Mouse (Mus musculus): ENCODE data around the gene Ppwd1.

The Ppwd1 gene

DNA sequence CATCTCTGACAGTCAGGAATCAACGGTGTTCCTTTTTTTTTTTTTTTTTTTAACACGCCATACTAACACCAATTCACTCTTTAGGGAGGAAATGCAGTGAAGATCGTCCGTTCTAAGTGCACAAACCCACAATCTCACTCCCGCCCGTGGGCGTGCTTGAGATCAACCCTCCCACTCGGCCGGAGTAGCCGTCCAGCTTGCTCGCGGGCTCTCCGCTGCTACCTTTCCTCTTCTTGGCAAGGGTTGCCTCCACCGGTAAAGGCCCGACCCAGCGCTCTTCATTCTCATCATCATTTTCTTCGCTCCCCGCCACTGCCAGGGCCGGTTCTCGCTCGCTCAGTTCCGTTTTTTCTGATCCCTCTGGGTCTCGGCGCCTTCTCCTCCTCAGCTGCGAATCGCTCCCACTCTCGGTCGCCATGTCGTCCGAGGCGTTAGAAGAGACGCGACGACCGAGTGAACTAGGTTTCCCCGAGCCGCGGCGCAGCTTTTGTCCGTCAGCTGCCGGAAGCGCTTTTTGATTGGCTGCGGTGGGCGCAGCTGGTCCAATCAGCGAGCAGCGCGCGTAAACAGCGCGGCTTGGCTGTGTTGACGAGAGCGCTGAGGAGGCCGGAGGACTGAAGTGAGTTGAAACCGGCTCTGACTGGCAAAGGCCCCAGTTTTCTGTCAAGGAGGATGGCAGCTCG is at the start of gene Ppwd1, which contains the start of gene Cenpk:
TSS of gene Ppwd1 (minus strand) at position 460 of the 683 bp plus-strand sequence.
TSS of gene Cenpk (plus strand) at position 228 of the 683 bp plus-strand sequence.
- no peak; the same call in 1 of the 2 replicates for TF ChIP-seq GATA4 (IDR thresholded peaks at IDR 0.05; ENCODE audit: insufficient replicate concordance, low read length)

DNA sequence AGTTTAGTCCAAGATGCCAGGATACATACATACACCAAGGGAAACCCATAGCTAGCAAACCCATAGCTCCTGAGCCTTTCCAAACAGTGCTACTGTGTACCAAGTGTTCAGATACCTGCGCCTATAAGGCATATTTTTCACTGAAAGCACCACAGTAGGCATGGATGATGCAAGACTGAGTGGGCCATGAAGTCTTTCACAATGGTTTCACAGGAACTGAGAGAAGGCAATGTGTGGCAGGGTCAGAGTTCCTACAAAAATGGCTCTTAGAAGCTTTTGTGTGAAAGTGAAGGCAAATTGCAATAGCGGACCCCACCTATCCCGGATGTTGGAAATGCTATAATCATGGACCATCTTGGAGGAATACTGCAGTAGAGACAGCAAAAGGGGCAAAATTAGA is 30.4 kb upstream of the Ppwd1 start:
- no peak for TF ChIP-seq GATA4 (IDR thresholded peaks at IDR 0.05; ENCODE audit: insufficient replicate concordance, low read length)

DNA sequence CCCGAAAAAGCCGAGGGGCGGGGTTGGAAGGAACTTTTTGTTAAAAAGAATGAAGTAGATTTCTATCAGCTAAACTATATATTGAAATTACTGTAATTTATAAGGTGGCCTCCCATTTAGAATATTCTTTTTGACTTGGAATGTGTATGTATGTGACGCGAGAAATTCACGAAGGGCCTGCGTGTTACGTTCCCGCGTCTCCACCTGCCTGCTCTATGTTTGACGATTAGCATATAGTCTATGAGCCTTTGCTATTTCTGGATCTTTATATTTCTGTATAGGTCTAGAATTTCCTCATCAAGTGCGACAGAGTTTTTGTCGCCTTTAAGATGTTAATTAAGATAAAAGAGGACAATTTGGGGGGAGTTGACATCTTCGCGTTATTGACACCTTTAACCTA is 538 bp upstream of the Ppwd1 start:
- no peak for TF ChIP-seq GATA4 (IDR thresholded peaks at IDR 0.05; ENCODE audit: insufficient replicate concordance, low read length)

DNA sequence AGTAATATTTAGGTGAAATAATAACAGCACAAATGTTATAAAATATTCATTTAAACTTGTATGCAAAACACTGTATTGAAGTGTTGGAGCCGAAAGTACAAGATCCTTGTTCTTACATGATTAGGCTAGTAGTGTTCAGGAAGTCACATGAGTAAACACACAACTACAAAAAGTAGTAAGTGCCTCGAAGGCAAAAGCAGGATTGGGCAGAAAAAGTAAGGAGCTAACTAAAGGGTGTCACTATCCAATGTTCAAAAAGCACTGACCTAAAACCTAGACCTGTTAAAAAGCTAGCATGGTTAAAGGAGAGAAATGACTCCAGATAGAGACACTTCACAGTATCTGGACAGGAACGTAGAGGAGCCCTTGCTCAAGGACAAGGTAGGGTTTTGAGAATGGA is 1.2 kb downstream of the Ppwd1 start:
- TF ChIP-seq GATA4 (IDR thresholded peaks at IDR 0.05; ENCODE audit: insufficient replicate concordance, low read length) = no peak

DNA sequence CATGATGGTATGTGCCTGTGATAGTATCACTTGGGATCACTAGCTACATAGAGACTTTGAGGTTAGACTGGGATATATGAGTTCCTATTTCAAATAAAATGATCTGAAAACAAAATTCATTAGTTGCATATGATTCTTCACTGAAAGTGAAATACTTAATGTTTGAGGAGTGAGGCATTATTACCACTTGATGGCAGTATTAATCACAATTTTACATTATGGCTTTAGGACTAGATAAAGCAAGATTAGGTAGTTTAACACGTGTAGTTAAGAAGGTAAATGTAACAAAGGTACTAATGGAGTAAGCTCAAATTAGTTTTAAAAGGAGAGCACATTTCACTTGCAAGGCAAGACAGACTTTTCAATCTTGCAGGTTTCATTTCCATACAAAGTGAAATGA is 24.3 kb downstream of the Ppwd1 start:
- no peak for TF ChIP-seq GATA4 (IDR thresholded peaks at IDR 0.05; ENCODE audit: insufficient replicate concordance, low read length)

DNA sequence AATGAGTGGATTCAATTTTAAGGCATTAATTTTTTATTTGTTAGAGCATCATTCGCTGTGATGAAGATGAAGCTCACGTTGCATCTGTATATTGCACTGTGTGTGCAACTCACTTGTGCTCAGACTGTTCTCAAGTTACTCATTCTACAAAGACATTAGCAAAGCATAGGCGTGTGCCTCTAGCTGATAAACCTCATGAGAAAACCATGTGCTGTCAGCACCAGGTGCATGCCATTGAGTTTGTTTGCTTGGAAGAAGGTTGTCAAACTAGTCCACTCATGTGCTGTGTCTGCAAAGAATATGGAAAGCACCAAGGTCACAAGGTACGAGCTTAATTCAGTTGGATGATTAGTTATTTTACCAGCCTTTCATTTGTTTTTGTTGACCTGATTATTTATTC is 41.3 kb downstream of the Ppwd1 start:
- TF ChIP-seq GATA4 (IDR thresholded peaks at IDR 0.05; ENCODE audit: insufficient replicate concordance, low read length) = no peak

DNA sequence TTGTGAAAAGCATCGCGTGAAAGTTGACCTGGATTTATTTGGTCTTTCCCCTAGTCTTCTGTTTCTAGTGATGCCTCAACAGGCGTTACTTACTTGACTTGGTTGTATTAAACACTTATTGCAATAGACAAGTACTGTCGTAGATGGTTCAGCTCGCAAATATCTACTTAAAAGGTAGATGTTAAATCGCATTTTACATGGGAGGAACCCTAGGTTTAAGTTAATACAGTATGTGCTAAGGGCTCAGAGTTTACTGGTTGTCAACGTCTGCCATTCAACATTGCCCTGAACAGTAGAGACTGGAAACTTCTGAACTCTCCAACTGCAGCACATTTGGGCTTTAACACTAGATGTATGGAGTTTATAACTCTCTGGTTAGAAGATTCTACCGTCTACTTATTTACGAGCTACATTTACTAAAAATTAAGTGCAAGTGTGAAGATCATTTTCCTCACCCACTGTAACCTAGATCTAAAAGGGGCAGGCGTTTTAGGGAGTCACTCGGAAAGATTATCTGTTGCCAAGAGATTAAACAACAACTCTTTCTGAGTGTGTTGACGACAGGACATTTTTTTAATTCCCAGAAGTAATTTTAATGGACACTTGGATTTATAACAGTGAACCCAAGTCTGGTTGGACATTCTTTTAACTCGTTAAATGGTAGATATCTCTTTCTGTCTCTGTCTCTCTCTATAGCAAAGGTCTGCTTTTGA is 49.3 kb downstream of the Ppwd1 start:
- TF ChIP-seq GATA4 (IDR thresholded peaks at IDR 0.05; ENCODE audit: insufficient replicate concordance, low read length) = no peak

DNA sequence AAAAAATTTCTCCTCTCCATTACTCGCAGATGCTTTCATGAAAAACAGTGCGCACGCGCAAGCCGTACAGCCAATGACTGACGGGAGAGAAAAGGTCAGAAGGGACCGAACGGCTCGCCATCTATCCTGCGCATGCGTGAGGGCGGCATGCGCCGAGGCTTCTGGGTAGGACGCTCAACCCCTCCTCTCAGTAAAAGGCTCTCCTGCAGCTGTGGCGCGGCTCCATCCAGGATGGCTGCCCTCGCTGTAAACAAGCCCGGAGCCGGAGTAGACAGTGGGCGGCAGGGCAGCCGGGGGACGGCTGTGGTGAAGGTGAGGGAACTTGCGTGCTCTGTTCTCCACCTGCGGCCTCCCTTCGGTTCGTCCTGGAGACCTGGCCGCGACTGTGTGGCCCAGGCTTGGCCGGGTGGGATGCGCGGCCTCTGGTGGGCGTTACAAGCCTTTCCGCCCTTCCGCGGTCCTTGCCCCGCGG is 50.0 kb downstream of the Ppwd1 start, which contains the start of gene Trim23:
TSS of gene Trim23 (plus strand) at position 148 of the 472 bp plus-strand sequence.
- no peak for TF ChIP-seq GATA4 (IDR thresholded peaks at IDR 0.05; ENCODE audit: insufficient replicate concordance, low read length)

DNA sequence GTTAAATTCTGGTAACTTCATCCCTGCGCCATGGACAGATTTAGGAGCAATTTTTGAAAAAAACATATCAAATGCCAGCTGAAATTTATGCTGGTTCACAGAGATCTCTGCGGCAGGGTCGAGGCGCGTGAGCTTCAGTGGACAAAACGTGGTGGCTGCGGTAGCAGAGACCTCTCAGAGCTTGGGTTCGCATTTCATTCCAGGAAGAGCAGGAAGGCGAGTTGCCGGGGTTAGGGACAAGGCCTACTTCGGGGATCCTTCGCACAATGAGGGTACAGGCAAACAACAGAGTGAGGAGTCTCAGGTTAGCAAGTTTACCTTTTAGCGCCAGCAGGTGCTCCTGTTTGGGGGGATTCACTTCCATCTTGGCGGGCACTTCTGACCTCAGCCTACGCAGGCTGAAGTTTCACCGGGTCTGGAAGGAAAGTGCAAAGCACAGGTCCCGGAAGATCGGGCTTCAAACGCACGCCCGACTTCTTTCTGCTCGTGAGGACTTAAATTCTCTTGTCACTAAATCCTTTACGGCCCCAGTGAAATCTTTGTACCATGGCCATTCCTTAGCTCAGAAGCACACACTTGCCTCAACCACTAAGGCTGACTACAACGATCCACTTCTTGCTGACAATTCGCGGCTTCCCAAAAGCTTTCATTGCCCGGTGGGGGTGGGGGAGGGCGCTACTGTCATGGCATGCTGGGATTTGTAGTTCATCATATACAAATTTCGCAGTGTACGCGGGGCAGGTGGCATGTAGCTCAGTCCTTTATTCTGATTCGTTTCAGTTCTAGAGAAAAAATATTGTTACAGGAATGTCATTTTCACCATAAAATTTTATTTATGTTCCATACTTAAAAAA is 50.6 kb downstream of the Ppwd1 start, which contains the start of gene Trappc13:
TSS of gene Trappc13 (minus strand) at position 674 of the 854 bp plus-strand sequence.
- no peak for TF ChIP-seq GATA4 (IDR thresholded peaks at IDR 0.05; ENCODE audit: insufficient replicate concordance, low read length)

DNA sequence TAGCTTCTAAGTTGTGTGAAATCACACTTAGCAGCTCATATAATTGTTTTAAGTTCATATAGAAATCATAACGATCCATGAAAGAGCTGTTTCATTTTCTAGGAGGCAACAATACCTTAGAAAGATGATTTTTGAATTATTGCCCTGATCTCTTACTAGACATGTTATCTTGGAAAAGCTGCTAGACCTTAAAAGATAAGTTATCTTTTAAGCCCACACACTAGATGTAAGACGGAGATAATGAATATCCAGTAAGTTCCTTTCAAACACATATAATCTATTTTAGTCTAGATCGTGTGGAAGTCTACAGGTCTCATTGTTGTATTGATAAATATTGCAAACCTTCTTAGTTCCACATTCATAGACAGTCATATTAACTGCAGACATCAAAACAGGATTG is 51.8 kb downstream of the Ppwd1 start:
- TF ChIP-seq GATA4 (IDR thresholded peaks at IDR 0.05; ENCODE audit: insufficient replicate concordance, low read length) = no peak

DNA sequence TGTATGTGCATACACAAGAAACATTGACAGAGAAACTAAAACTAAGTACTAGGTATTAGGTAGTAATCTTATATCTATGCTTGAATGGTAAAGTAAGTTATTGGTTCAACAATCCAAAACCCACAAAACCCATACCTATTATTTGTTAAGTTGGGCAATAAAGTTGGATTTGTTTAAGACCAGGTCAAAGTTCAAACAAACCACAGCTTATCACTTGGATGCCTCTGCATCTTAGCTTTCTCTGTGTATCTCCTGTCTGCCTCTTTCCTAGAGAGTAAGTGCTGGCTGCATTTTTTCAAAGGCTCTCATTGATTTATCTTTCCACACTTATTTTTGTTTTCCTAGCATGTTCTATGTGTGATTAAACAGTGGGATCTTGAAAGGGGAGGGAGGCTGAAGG is 56.1 kb downstream of the Ppwd1 start:
- TF ChIP-seq GATA4 (IDR thresholded peaks at IDR 0.05; ENCODE audit: insufficient replicate concordance, low read length) = no peak

DNA sequence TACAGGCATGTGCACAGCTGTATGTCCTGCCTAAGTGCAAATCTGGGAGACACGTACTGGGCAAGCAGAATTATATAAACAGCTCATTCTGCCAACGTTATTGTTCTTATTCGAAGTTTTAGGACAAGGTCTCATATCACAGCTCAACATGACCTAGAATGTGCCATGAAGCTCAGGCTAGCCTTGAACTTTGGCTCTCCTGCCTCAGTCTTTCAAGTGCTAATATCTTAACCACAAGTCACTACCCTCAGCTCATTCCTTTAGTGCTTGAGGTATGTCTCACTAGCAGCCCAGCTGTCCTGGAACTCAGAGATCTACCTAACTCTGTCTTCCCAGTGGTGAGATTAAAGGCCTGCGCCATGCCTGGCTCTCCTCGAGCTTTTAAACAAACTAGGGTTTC is 56.9 kb downstream of the Ppwd1 start:
- no peak for TF ChIP-seq GATA4 (IDR thresholded peaks at IDR 0.05; ENCODE audit: insufficient replicate concordance, low read length)

DNA sequence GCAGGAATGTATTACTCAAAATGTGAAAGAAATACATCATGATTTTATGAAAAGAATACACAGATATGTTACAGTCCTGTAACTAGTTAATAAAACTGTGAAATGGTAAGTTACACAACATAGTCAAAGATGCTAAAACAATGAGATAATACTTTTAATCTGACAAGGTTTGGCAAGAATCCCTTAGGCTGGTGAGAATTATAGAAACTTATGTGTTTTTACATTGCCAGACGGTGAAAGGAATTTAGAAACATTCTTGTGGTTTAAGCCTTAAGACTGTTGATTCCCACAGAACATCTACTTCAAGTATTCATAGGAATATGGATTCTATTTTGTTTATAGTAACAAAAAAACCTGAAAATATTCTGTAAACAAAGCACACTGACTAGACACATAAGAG is 73.0 kb downstream of the Ppwd1 start:
- TF ChIP-seq GATA4 (IDR thresholded peaks at IDR 0.05; ENCODE audit: insufficient replicate concordance, low read length) = no peak
